Mouse (Mus musculus): ENCODE measurements around the gene Impdh1.
"Not testable (repeated sequence)": the region's sequence is repeated elsewhere in the genome, so short reads cannot be mapped to it uniquely, and the experiment has no call there.

The Impdh1 gene

DNA sequence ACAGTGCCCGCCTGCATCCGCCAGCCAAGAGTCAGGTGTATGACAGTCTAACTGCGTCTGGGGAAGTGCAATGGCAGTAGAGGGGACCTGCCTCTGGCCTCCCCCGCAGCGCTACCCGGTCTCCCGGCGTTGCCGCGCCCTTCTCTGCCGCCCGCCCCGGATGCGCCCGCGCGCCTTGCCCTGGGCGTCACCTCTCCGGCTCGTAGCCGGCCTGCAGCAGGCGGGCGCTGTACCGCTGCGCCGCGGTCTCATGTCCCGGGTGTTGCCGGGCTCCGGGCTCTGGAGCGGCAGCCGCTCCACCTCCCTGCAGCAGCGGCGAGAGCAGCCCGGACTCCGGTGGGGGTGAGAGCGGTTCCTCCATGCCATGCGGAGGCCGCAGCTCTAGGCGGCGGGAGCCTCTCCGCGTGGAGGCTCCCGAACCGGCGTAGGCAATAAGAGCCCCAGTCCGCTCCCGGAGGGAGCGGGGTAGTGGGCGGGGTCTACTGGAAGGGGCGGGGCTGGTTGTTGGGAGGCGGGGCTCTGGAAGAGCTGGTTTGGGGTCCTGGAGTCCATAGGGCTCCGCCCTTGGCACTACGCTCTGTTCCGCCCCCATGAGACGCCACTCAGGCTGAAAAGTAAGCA is at the start of gene Impdh1:
TSS of gene Impdh1 (minus strand) at position 484 of the 621 bp plus-strand sequence.
- DNase-seq (ENCODE audit: low spot score) = no peak

DNA sequence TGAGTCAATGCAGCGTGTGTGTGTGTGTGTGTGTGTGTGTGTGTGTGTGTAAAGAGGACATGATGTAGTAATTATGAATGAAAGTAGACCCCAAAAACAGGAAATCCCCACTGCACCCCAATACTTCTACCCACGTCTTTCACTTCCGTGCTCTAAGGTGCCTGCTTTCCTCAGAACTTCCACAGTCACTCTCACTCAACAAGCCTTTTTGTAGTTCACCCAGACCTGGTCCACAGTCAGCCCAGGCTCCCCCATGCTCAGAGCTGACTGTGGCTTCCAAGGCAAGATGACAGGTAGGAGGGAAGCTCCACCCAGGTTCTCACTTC is 48.3 kb upstream of the Impdh1 start:
- no peak for DNase-seq (ENCODE audit: low spot score)

DNA sequence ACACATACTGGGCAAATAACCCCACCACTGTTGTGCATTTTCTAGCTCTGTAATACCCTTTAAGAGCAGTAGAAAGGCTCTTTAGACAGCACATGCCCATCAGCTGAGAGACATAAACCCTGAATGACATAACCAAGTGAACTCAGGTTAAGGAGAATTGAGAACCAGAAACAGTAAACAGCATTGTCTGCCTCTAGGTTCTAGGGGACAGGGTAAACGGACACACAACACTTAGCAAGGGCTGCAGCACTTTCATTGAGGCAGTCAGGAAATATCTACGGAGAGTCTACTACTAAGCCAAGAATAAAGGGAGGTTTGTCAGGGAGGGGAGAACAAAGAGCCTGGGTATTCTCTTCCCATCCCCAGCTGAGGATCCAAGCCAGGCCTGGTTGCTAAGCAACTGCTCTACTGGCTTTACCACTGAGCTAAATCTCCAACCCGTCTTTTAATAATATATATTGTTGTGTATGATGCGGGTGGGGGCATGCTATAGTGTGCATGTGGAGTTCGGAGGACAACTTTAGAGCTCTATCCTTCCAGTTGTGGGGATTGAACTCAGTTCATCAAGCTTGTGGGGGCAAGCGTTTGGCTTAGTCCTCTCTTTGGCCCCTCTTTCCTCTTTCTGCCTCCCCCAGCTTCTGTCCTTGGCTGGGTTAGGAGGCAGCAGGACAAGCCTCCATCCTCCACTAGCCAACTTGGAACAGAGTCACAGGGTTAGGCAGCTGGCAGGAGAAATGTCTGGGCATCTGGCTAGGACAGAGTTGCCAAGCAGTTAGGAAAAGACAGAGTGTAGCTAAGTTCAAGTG is 47.7 kb upstream of the Impdh1 start:
- DNase-seq (ENCODE audit: low spot score) = no peak

DNA sequence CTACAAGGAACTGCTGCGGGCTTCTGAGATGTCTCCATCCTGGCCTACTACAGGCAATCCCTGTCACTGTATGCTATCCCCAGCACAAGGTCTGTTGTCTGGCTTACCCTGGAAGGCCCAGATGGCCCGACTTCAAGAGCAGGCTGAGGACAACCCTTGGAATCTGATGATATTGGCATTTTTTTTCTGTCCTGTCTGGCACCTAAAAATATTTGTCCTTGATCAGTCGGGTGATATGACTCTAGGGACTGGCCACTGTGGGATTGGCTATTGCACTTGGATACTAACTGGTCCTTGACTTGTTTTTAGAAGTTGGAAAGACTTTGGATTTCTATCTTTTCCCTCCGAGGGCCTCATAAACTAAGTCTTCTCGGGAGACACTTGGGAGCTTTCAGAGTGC is 45.7 kb upstream of the Impdh1 start:
- no peak for DNase-seq (ENCODE audit: low spot score)

DNA sequence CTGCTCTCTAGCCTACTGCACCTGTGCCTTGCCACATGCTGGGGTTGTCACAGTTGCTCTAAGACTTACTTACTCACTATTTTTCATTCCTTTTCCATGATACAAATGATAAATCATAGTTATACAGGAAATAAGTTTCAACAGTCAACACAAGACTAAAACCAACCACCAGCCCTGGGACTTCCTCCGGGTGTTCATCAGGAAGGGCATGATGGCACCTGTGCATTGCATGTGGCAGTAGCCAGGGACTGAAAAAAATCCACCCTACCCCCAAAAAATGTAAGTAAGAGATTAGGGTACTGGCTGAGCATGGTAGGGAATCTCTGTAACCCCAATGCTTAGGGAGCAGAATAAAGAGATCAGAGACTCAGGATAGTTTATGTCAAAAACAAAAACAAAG is 43.3 kb upstream of the Impdh1 start:
- DNase-seq (ENCODE audit: low spot score) = no peak

DNA sequence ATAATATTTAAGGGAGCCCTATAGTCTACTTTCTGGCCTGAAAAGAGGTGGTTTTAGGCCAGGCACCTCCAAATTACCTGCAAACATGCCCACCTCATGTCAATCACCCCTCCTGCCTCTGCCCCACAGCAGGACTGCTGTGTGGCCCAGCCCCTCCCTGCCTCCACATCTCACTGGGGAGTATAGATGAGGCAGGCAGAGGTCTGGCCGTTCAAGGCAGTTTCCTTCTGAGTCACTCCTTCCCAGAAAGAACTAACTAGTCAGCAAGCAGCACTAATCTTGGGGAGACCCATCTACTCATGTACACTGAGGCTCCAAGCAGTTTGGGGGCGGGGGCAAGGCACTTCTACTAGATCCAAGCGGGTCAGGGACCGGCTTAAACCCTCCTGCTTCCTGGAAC is 30.9 kb upstream of the Impdh1 start:
- DNase-seq (ENCODE audit: low spot score) = no peak

DNA sequence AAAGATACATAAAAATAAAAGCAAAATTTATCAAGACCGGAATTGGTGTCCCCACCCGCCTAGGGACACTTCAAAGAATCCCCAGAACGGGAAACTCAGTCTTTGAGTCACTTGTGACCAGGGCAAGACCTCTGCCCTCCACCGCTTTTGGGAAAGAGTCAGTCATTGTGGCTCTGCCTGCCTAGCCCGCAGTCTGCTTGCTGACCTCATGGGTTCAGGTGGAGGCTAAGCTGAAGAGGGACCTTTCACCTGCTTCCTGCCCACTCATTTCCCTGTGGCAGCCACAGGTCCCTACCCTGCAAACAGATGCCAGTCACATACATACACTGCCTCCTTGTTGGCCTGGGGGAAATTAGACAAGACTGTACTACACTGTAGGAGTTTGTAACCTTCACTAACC is 30.4 kb upstream of the Impdh1 start:
- no peak for DNase-seq (ENCODE audit: low spot score)

DNA sequence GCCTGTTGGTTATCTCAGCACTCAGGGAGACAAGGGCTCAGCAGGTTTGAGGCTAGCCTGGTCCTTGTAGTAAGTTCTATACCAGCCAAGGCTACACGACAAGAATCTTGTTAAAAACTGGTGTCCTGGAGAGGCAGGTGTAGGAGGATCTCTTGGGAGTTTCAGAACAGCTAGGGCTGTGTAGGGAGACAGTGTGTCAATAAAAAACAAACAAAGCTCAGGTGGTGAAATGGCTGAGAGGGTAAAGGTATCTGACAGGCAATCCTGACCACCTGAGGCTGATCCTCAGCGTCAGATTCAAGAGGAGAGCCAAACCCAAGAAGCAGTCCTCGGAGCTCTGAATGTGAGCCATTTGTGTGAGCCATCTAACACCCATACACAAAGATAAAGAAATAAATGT is 30.0 kb upstream of the Impdh1 start:
- DNase-seq (ENCODE audit: low spot score) = no peak

DNA sequence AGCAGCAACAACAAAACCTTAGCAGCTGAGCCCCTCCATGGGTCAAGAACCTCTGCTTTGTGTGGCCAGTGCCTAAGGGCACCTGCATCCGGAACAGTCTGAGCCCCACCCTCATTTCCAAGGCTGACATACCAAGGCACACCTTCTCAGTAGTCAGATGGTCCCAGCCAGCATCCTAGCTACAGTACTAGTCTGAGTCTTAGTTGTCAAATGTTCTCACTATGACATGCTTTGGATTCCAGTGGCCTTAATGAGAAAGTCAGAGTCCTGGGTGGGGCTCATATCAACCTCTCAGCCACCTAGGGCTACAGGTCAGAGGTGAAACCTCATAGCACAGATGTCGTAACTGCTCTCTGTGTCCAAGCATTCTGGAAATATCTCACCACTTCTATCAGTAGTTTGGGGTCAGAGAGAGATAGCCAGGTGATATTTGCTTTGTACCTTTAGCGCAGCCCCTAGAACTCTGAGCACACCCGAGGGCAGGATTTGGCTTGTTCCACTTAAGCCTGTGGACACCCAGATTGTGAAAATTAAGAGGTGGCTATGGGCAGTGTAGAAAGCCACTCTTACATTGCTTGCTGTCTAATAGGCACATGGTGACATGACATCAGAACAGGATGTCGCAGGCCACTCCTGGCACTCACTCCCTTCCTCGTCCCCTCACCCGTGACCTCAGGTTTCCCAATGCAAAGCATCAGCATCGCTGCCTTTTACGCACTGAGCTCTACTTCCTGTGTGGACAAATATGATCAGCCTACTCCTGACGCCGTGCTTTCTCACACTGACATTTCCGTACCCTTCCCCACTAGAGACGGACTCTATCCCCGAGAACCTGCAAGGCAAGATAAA is 29.3 kb upstream of the Impdh1 start:
- DNase-seq (ENCODE audit: low spot score) = no peak

DNA sequence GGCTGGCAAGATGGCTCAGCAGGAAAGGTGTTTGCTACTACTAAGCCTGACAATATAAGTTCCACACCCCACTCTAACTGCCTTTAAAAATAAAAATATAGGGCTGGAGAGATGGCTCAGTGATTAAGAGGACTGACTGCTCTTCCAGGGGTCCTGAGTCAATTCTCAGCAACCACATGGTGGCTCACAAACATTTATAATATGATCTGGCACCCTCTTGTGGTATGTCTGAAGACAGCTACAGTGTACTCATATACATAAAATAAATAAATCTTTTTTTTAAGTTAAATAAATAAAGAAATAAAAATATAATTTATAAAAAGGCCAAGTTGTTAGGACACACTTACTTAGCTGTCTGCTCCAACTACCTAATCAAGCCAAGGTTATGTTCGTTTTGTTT is 26.1 kb upstream of the Impdh1 start:
- no peak for DNase-seq (ENCODE audit: low spot score)

DNA sequence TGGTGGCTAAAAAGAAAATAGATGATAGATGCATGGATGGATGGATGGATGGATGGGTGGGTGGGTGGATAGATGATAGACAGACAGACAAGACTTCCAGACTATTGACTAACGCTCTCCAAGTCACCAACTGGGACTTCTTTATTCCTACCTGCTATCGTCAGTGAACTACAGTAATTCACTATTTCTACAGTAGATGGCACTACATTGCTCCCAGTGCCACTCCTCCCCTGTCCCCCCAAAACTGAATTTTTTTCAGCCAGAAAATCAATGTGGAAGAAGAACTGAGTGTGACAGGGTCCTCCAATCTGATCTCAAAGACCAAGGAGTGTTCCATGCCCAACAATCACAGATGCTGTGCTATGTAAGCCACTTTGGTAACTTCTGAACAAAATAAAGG is 25.5 kb upstream of the Impdh1 start:
- DNase-seq (ENCODE audit: low spot score) = no peak

DNA sequence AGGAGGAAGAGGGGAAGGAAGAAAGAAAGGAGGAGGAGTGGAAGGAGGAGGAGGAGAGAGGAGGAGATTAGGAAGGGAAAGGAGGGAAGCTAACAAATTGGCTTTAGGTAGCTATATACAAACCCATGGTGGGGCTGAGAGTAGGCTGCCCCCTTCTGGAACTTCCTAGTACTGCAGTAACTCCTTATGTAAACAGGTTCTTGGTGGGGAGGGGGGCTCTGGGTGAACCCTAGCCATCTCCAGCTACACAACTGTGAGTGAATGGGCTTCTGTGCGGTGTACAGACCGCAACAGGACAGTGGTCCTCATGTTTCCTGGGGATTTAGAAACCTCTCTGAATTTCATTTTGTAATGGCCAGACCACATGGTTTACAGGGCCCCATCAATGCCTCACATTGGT is 24.6 kb upstream of the Impdh1 start:
- DNase-seq (ENCODE audit: low spot score) = no peak

DNA sequence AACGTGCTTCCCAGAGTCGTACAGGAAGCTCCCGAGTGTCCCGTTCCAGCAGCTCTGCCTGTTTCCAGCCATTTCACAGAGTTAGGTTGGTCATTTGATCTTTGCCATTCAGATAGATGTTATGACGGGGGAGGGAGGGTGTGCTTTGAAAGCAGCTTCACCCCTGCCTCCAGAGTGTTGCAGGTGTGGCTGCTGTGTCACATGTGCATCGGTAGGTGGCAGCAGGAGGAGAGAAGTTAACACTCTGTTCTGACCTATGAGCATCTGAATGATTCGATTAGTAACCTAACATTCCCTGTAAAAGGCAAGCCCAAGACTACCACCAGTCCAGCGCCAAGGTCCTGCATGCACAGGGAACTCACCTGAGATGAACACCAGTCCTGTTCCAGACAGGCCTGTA is 18.1 kb upstream of the Impdh1 start:
- no peak for DNase-seq (ENCODE audit: low spot score)

DNA sequence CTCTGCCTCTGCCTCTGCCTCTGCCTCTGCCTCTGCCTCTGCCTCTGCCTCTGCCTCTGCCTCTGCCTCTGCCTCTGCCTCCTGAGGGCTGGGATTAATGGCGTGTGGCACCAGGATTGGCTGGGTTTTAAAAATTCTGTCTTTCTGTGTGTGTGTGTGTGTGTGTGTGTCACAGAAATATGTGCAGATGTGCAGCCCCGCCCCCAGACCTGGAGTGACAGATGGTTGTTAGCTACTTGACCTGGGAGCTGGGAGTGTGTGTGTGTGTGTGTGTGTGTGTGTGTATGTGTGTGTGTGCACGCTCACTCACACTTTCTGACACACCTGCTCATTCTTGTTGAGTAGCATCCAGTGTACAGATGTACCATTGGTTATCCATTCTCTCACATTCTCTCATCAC is 17.5 kb upstream of the Impdh1 start:
- DNase-seq (ENCODE audit: low spot score) = no peak

DNA sequence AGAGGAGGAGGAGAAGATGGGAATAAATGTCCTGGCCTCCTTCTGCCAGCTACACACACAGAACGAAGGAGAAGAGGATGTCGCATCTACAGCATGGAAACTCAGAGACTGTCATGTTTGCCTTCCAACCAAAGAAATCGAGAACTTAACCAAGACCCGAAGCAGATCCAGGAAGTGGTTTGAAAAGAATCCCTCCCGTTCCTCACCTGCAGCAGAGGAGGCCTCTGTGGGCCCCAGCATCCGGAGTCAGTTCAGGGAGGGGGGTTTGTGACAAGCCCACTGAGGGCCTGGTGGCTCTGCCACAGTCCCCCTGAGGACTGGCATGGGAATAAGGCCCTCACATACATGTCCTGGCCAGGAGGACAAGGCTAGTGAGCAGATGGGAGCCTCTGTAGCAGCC is 16.2 kb upstream of the Impdh1 start:
- DNase-seq (ENCODE audit: low spot score) = no peak

DNA sequence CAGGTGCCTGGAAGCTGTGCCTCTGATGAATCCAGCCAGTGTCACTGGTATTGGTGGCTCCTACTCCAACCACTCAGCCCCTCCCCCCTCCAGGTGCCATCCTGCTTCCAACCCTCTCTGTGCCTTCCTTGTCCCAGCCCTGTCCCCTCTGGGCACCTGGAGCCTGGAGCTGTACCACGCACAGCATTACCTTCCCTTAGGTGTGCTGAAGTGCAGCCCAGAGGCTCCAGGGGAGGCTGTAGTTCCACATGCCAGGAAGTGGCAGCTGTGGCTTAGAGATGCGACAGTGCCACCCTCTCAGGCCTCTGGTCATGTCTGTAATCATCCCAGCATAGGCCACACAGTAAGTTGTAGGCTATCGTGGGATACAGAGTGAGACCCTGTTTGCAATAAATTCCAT is 15.6 kb upstream of the Impdh1 start:
- no peak for DNase-seq (ENCODE audit: low spot score)

DNA sequence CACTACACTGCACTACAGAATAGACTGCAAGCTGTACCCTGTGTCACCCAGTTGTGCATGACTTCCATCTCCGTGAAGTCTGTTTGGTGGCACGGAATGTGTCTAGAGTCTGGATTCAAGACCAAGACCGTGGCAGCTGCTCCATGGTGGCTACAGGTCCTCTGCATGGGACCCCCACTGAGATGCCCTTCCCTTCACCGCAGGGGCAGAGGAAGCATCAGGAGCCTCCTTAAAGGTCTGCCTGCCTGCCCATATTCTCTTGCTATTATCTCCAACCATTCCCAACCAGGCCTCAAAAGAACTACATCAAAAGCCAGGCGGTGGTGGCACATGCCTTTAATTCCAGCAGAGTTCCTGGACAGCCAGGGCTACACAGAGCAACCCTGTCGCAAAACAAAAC is 14.2 kb upstream of the Impdh1 start:
- no peak for DNase-seq (ENCODE audit: low spot score)

DNA sequence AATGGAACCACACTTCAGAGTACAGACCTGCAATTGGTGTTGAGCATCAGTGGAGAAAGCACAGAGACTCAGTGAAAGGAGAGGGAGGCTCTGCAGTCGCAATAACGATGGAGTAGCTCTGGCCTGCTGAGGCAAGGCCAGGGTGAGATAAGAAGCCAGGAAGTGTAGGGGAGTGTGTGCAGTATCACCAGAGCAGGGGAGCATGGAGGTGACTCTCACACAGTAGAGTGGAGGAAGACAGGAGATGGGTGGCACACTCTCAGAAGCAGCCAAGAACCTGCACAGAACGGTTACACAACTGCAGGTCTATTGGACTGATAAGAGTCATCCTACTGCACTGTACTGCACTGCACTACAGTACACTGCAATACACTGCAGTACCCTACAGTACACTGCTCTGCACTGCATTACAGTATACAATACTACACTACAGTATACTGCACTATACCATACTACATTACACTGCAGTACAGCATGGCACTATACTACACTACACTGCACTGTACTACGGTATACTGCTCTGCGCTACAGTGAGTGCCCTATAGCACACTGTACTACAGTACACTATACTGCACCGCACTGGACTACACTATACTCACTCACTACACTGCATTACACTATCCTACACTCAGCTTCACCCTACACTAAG is 13.2 kb upstream of the Impdh1 start:
- DNase-seq (ENCODE audit: low spot score) = no peak

DNA sequence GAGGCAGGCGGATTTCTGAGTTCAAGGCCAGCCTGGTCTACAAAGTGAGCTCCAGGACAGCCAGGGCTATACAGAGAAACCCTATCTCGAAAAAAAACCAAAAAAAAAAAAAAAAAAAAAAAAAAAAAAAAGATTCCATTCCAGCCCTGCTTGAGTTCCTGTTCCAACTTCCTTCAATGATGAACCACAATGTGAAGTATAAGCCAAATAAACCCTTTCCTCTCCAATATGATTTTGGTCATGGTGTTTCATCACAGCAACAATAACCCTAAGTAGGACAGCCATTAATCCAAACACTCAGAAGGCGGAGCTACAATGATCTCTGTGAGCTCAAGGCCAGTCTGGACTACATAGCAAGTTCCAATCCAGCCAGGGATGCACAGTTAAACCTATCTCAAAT is 1.6 kb upstream of the Impdh1 start:
- not testable (repeated sequence) for DNase-seq (ENCODE audit: low spot score)

DNA sequence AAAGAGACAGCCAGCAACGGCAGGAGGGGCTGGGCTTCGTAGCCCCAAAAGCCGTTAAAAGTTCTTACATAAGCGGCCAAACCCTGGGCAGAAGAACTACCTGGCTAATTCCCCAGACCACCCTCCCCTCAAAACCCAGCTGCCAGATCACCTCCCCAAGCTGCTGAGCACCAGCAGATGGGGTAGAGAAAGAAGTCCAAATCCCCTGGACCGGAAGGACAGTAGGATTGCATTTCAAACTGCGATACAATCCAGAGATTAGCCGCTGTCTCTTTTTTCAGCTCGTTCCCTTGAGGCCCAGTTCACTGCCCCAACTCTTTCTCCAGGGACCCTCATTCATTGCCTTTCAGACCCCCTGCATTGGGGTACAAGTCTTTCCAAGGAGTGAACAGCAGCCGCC is 983 bp downstream of the Impdh1 start:
- no peak for DNase-seq (ENCODE audit: low spot score)

DNA sequence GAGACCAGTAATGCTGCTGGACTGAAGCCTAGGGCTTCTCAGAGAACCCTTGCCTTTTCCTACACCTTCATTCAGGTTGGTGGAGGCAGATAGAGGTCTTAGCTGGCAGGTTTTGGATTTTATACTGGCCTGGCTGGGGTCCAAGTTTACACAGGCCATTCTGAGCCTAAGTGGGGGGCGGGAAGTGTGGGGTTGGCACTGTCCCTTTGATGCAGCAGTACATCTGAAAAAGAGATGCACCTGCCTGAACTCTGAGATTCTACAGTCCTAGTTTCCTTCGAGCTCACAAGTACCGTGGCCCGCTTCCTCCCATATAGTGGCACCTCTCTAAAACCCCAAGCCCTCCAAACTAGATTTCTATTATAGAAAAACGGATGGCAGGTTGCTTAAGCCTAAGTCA is 1.4 kb downstream of the Impdh1 start:
- DNase-seq (ENCODE audit: low spot score) = no peak

DNA sequence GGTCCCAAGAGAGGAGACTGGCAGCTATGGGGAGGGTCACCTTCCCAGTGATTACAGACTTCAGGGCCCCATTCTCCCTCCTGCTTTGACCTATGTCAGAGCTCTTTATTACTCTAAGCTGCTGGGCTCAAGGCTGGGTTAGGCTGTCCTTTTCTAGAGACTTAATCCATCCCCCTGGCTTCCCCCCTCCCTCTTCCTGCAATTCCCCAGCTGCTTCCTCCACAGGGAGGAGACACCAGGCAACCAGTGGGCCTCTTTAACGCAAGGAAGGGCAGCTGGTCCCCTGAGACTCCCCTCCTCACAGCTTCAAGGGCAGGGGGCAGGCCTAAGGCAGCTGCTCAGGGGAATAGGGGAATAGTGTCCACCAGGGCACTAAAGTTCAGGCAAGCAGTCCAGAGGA is 1.9 kb downstream of the Impdh1 start:
- no peak for DNase-seq (ENCODE audit: low spot score)

DNA sequence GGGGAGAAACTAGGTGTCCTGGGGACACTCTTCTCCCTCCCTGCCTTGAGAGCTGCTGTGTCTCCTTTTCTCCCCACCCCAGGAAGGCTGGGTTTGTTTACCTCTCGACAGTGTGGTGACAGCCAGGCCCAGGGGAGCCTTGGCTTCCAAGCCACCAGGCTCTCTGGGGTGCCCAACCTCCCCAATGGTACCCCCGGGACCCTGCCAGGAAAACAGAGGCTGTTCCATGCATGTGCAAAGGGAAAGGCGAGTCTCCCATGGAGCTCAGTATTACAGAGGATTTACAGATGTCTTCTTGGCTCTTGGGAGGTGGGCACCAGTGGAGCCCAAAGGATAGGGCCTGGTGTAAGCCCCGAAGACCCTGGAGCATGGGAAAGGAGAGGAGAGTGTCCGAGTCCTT is 2.7 kb downstream of the Impdh1 start:
- no peak for DNase-seq (ENCODE audit: low spot score)
